Comparison of ENCODE assay signal across 18 mouse cellular contexts in the genomic region with DNA sequence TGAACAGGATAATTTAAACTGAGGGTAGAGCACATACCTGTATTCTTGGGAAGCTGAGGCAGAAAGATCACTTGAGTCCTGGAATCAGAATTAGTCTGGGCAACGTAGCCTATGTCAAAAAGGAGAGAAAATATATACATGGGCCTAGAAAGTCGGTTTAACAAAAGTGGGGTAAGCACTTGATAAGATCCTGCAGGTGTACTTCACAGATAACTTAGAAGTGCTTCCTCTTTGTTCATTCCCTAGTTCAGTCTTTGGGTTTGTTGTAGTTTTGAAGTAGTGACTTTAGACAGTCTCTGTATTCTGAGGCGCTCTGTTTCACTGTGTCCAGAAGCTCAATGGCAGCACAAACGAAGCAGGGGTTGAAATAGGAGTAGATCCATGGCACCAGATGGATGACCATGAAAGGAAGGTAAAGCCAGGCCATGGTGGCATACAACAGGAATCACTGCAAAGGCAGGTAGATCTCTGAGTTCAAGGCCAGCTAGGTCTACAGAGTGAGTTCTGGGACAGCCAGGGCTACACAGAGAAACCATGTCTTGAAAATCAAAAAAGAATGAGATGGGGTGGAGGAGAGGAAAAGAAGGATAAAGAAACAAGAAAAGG. TPM values are rescaled to one million over a fixed set of nuclear protein-coding genes. Genes with fewer than 3 reads are reported as not detected.
DNase-seq lines count a peak whose midpoint lies in the region; TF ChIP-seq lines count a peak whose summit lies in the region.
"Had no signal": no experiment of that assay in that cellular context is flagged by ENCODE, and none has a peak within 500 bp of the region (broad histone marks: within the 10 kb centered on the region; RNA-seq: fewer than 3 reads in every experiment).

No protein-coding gene starts in this region.

- H3K36me3 ChIP-seq in thymus, adult 2 months (ENCODE audit: control insufficient read depth, insufficient read depth, low read length), result no peaks in the 10 kb centered on the region
- H3K36me3 ChIP-seq: embryonic facial prominence, embryonic 12.5 days; forebrain, embryonic 12.5 days; heart, embryonic 15.5 days had no signal

- peak overlapping the region; percentile 82 for H3K27ac ChIP-seq in thymus, adult 2 months (ENCODE audit: control insufficient read depth, insufficient read depth, low read length)
- H3K27ac ChIP-seq: embryonic facial prominence, embryonic 12.5 days; forebrain, embryonic 12.5 days; heart, adult 2 months; heart, embryonic 15.5 days; hindbrain, embryonic 10.5 days; hindbrain, embryonic 14.5 days had no signal

- H3K27me3 ChIP-seq in thymus, adult 2 months (ENCODE audit: control insufficient read depth, insufficient read depth, low read length), result no peaks in the 10 kb centered on the region
- H3K27me3 ChIP-seq: embryonic facial prominence, embryonic 12.5 days; forebrain, embryonic 12.5 days; heart, embryonic 15.5 days had no signal

- 9% methylated on average over 4 of the region's 4 CpGs for WGBS in thymus, adult 2 months

- DNase-seq in thymus, adult 2 months, result peak; percentile 28
- DNase-seq in thymus, adult 18-20 months, result no peak
- DNase-seq in MEL-GATA-1-ER (ENCODE audit: extremely low read depth, low read depth), result peak; percentile 41
- DNase-seq in thymus, postnatal 14 days, result peak; percentile 24
- no peak for DNase-seq in embryo, embryonic 10 days (ENCODE audit: low spot score)
- DNase-seq in urinary bladder, postnatal 25 days (ENCODE audit: low spot score), result no peak
- DNase-seq: adrenal gland, adult 2 months; adrenal gland, postnatal 36 days; cerebellum, adult 2 months; cerebellum, postnatal 10 days; gastrocnemius, postnatal 10 days; heart, adult 2 months; heart, postnatal 14 days had no signal

- no peak overlapping the region for H3K4me3 ChIP-seq in thymus, adult 2 months (ENCODE audit: control insufficient read depth, insufficient read depth, low read length)
- H3K4me3 ChIP-seq: embryonic facial prominence, embryonic 12.5 days; forebrain, embryonic 12.5 days; heart, adult 2 months; heart, embryonic 15.5 days; hindbrain, embryonic 10.5 days had no signal

- TF ChIP-seq CTCF in thymus, adult 2 months (IDR thresholded peaks at IDR 0.05; ENCODE audit: borderline replicate concordance, control insufficient read depth, extremely low read depth, insufficient read depth, low read length, poor library complexity), result no peak

- no peak for TF ChIP-seq POLR2A in thymus, adult 2 months (IDR thresholded peaks at IDR 0.05; ENCODE audit: control insufficient read depth, extremely low read depth, insufficient read depth, low read length, poor library complexity)

- H3K4me1 ChIP-seq in thymus, adult 2 months (replicated peaks; ENCODE audit: control insufficient read depth, insufficient read depth, low read length), result peaks cover 27% of the 10 kb centered on the region
- H3K4me1 ChIP-seq: embryonic facial prominence, embryonic 12.5 days; forebrain, embryonic 12.5 days; heart, embryonic 15.5 days; hindbrain, embryonic 10.5 days had no signal

RNA-seq across cellular contexts. Expression of a gene that starts 54.5 kb away (rescaled TPM):
- polyA plus RNA-seq in thymus, adult 2 months (2012; rRNA removed), result 0.73 and 1.4 TPM in 2 replicates

RNA-seq across cellular contexts. Expression of a gene that starts 55.0 kb away (rescaled TPM):
- polyA plus RNA-seq in thymus, adult 2 months (2012; rRNA removed), result 4.0 and 4.7 TPM in 2 replicates

Comparison
In these comparisons a context has a peak if more than half of its experiments do, and no peak if none do; other contexts are left out.
1. DNase-seq: peak in thymus, adult 2 months (single experiment), MEL-GATA-1-ER (single experiment) and thymus, postnatal 14 days (single experiment); none in thymus, adult 18-20 months (0 of 2), embryo, embryonic 10 days (single experiment) and urinary bladder, postnatal 25 days (single experiment).